Mouse (Mus musculus): ENCODE measurements around the gene Med26.

- no peak for TF ChIP-seq E2F4 (IDR thresholded peaks at IDR 0.05; ENCODE audit: insufficient read depth)
- no peak for TF ChIP-seq POLR2A (IDR thresholded peaks at IDR 0.05; ENCODE audit: insufficient read length, low read depth)
- no peak for TF ChIP-seq TCF12 (IDR thresholded peaks at IDR 0.05; ENCODE audit: insufficient read depth, poor library complexity, severe bottlenecking)
- no peak for TF ChIP-seq POLR2AphosphoS2 (IDR thresholded peaks at IDR 0.05; ENCODE audit: insufficient read length, low read depth)
Measured at GRCm38 (mm10) chr8:72457806-72458205, 90.3 kb downstream of the Med26 start.
